Mouse (Mus musculus) CH12.LX (cell line): ENCODE results near the gene Capns1.

ENCODE experiments used
- CTCF ChIP-seq, 2 experiments: IDR thresholded peaks in 1 of 2; conservative IDR thresholded peaks in 1 of 2; 2 replicates each; pipeline ENCODE4 v1.5.1; 2011 to 2012; ENCODE audit warnings: low read depth in 2 of 2, low read length in 2 of 2, improper control_type of control experiment in 1 of 2, inconsistent platforms in 1 of 2, mild to moderate bottlenecking in 1 of 2, moderate library complexity in 1 of 2
- EP300 ChIP-seq: IDR thresholded peaks from 2 replicates; pipeline ENCODE4 v1.6.1; 2011; ENCODE audit warnings: low read length, improper control_type of control experiment
- JUN ChIP-seq: IDR thresholded peaks from 2 replicates; pipeline ENCODE4 v1.6.1; 2011; ENCODE audit warnings: low read depth, mild to moderate bottlenecking, low read length, improper control_type of control experiment, moderate library complexity; ENCODE audit not compliant: insufficient read depth
- MXI1 ChIP-seq: IDR thresholded peaks from 2 replicates; pipeline ENCODE4 v1.6.1; 2011; ENCODE audit warnings: mild to moderate bottlenecking, low read depth, low read length, improper control_type of control experiment
- POLR2A ChIP-seq: IDR thresholded peaks from 2 replicates; pipeline ENCODE4 v1.6.1; 2011; ENCODE audit warnings: low read depth, mild to moderate bottlenecking, improper control_type of control experiment, low read length
- TCF12 ChIP-seq: IDR thresholded peaks from 2 replicates; pipeline ENCODE4 v1.6.1; 2014; ENCODE audit warnings: low read depth, mild to moderate bottlenecking, inconsistent platforms, low read length, improper control_type of control experiment
- USF1 ChIP-seq: IDR thresholded peaks from 2 replicates; pipeline ENCODE4 v1.6.1; 2014; ENCODE audit warnings: low read depth, mild to moderate bottlenecking, inconsistent platforms, low read length, improper control_type of control experiment
- USF2 ChIP-seq: conservative IDR thresholded peaks from 2 replicates; pipeline ENCODE4 v1.6.1; 2011; ENCODE audit warnings: low read depth, low read length, improper control_type of control experiment
- ZC3H11A ChIP-seq: IDR thresholded peaks from 2 replicates; pipeline ENCODE4 v1.6.1; 2012; ENCODE audit warnings: low read depth, mild to moderate bottlenecking, inconsistent platforms, low read length, improper control_type of control experiment

GRCm38 (mm10) chr7:30194884-30195283 is 3.7 kb downstream of the Capns1 start:
- TF ChIP-seq CTCF (conservative IDR thresholded peaks at IDR 0.05 in 1 of 2, IDR thresholded peaks at IDR 0.05 in 1 of 2; ENCODE audit: low read depth in 2 of 2, low read length in 2 of 2) (no peak), TCF12 (peak; percentile 70), MXI1 (0 out of 2 replicates have a peak, but pooled peaks have one; percentile 30), EP300 (no peak), POLR2A (peak; percentile 75), JUN (no peak), ZC3H11A (no peak), USF2 (no peak), USF1 (no peak)
